Mouse (Mus musculus) embryonic facial prominence, embryonic 12.5 days (tissue): Measurements from ENCODE around the gene Ammecr1. TPM values are rescaled to one million over a fixed set of nuclear protein-coding genes. Genes with fewer than 3 reads are reported as not detected.

Source experiments
- ATAC-seq: fragments of 200-750 bp; cut with Nextera tagmentation; 2 replicates; pipeline ENCODE4 v1.8.0; 2017; ENCODE audit not compliant: insufficient number of reproducible peaks, insufficient read depth, low FRiP score, low TSS enrichment
- H3K27ac ChIP-seq: fragments of 300-500 bp; sonication (generic); 2 replicates; pipeline ENCODE4 v1.5.1; 2016; ENCODE audit warnings: mild to moderate bottlenecking
- H3K27me3 ChIP-seq: fragments of 300-500 bp; sonication (generic); 2 replicates; pipeline ENCODE4 v1.6.1; 2016; ENCODE audit warnings: mild to moderate bottlenecking, moderate library complexity
- H3K36me3 ChIP-seq: fragments of 300-500 bp; sonication (generic); 2 replicates; pipeline ENCODE4 v1.6.1; 2016; ENCODE audit warnings: mild to moderate bottlenecking
- H3K4me1 ChIP-seq: fragments of 300-500 bp; sonication (generic); 2 replicates; pipeline ENCODE4 v1.6.1; 2016
- H3K4me2 ChIP-seq: fragments of 300-500 bp; sonication (generic); replicated peaks from 2 replicates; pipeline ENCODE4 v1.6.1; 2016; ENCODE audit warnings: mild to moderate bottlenecking, moderate library complexity
- H3K4me3 ChIP-seq: fragments of 300-500 bp; sonication (generic); 2 replicates; pipeline ENCODE4 v1.5.1; 2016; ENCODE audit warnings: mild to moderate bottlenecking
- H3K9ac ChIP-seq: fragments of 300-500 bp; sonication (generic); 2 replicates; pipeline ENCODE4 v1.6.1; 2016; ENCODE audit warnings: mild to moderate bottlenecking, moderate library complexity
- H3K9me3 ChIP-seq: fragments of 300-500 bp; sonication (generic); 2 replicates; pipeline ENCODE4 v1.6.1; 2016; ENCODE audit warnings: mild to moderate bottlenecking, moderate library complexity
- WGBS: fragments of 180-500 bp; shearing (Covaris S2); methylation state at CpG from one replicate; pipeline ENCODE4 v1.1.7; 2016; 5-methylcytosine and 5-hydroxymethylcytosine counted together
- polyA plus RNA-seq: library from polyadenylated mRNA; unstranded; fragments of >200 nt; fragmentation: Nextera tagmentation; extraction: Ambion mirVana; gene quantifications from 2 replicates; pipeline ENCODE4 v1.2.1, GENCODE M21; 2016

Ammecr1 gene
- polyA plus RNA-seq, 1 experiment from 2014 or later = 14.9 TPM

GRCm38 (mm10) chrX:142902599-142902998, 63.9 kb downstream of the Ammecr1 start:
- Histone ChIP-seq H3K4me1 (no peaks in the 10 kb centered on the region), H3K9ac (no peak overlapping the region), H3K9me3 (no peaks in the 10 kb centered on the region), H3K4me3 (no peak overlapping the region), H3K27me3 (peaks cover 7% of the 10 kb centered on the region; the same call in 1 of the 2 replicates), H3K4me2 (no peak overlapping the region), H3K36me3 (no peaks in the 10 kb centered on the region), H3K27ac (no peak overlapping the region)
- WGBS = 76% methylated on average over 2 of the region's 2 CpGs
- no peak for ATAC-seq

GRCm38 (mm10) chrX:142901915-142902314, 64.6 kb downstream of the Ammecr1 start:
- H3K9me3 ChIP-seq = no peaks in the 10 kb centered on the region
- H3K27me3 ChIP-seq = peaks cover 7% of the 10 kb centered on the region; the same call in 1 of the 2 replicates
- H3K4me2 ChIP-seq = no peak overlapping the region
- 86% methylated on average over 4 of the region's 4 CpGs for WGBS
- H3K27ac ChIP-seq = no peak overlapping the region
- H3K36me3 ChIP-seq = no peaks in the 10 kb centered on the region
- H3K9ac ChIP-seq = no peak overlapping the region
- no peak for ATAC-seq
- H3K4me3 ChIP-seq = no peak overlapping the region
- H3K4me1 ChIP-seq = no peaks in the 10 kb centered on the region

GRCm38 (mm10) chrX:142898295-142898887, 68.1 kb downstream of the Ammecr1 start:
- H3K9ac ChIP-seq = no peak overlapping the region
- H3K36me3 ChIP-seq = no peaks in the 10 kb centered on the region
- WGBS = 81% methylated on average over 9 of the region's 9 CpGs
- ATAC-seq = no peak
- H3K27ac ChIP-seq = no peak overlapping the region
- peaks cover 7% of the 10 kb centered on the region; the same call in 1 of the 2 replicates for H3K27me3 ChIP-seq
- H3K4me1 ChIP-seq = no peaks in the 10 kb centered on the region
- H3K4me3 ChIP-seq = no peak overlapping the region
- no peaks in the 10 kb centered on the region for H3K9me3 ChIP-seq
- no peak overlapping the region for H3K4me2 ChIP-seq

GRCm38 (mm10) chrX:142897477-142898000, 69.0 kb downstream of the Ammecr1 start:
- Histone ChIP-seq H3K9me3 (no peaks in the 10 kb centered on the region), H3K27ac (no peak overlapping the region), H3K27me3 (peaks cover 7% of the 10 kb centered on the region; the same call in 1 of the 2 replicates), H3K4me3 (no peak overlapping the region), H3K4me2 (no peak overlapping the region), H3K4me1 (no peaks in the 10 kb centered on the region), H3K36me3 (no peaks in the 10 kb centered on the region), H3K9ac (no peak overlapping the region)
- no peak for ATAC-seq
- 86% methylated on average over 6 of the region's 6 CpGs for WGBS

- Histone ChIP-seq H3K36me3 (no peaks in the 10 kb centered on the region), H3K27ac (no peak overlapping the region), H3K4me2 (no peak overlapping the region), H3K4me3 (no peak overlapping the region), H3K4me1 (no peaks in the 10 kb centered on the region), H3K9me3 (no peaks in the 10 kb centered on the region), H3K9ac (no peak overlapping the region), H3K27me3 (peaks cover 4% of the 10 kb centered on the region; the same call in 1 of the 2 replicates)
- no peak for ATAC-seq
- WGBS = 65% methylated on average over 2 of the region's 2 CpGs
These were observed 71.2 kb downstream of the Ammecr1 start for GRCm38 (mm10) chrX:142895316-142895715.

- Histone ChIP-seq H3K4me3 (no peak overlapping the region), H3K4me1 (no peaks in the 10 kb centered on the region), H3K9me3 (no peaks in the 10 kb centered on the region), H3K36me3 (no peaks in the 10 kb centered on the region), H3K27me3 (peaks cover 4% of the 10 kb centered on the region; the same call in 1 of the 2 replicates), H3K4me2 (no peak overlapping the region), H3K9ac (no peak overlapping the region), H3K27ac (no peak overlapping the region)
- 84% methylated on average over 7 of the region's 7 CpGs for WGBS
- no peak for ATAC-seq
These were observed 80.6 kb downstream of the Ammecr1 start for GRCm38 (mm10) chrX:142885962-142886361.

GRCm38 (mm10) chrX:142883593-142883992, 82.9 kb downstream of the Ammecr1 start:
- Histone ChIP-seq H3K36me3 (no peaks in the 10 kb centered on the region), H3K4me1 (no peaks in the 10 kb centered on the region), H3K9me3 (no peaks in the 10 kb centered on the region), H3K27me3 (peaks cover 7% of the 10 kb centered on the region; the same call in 1 of the 2 replicates), H3K9ac (no peak overlapping the region), H3K4me3 (no peak overlapping the region), H3K4me2 (no peak overlapping the region), H3K27ac (no peak overlapping the region)
- WGBS = 82% methylated on average over 4 of the region's 4 CpGs
- no peak for ATAC-seq

GRCm38 (mm10) chrX:142882255-142882654, 84.3 kb downstream of the Ammecr1 start:
- 82% methylated on average over 5 of the region's 5 CpGs for WGBS
- Histone ChIP-seq H3K27me3 (peaks cover 3% of the 10 kb centered on the region; the same call in 1 of the 2 replicates), H3K27ac (no peak overlapping the region), H3K36me3 (no peaks in the 10 kb centered on the region), H3K4me3 (no peak overlapping the region), H3K4me2 (no peak overlapping the region), H3K9ac (no peak overlapping the region), H3K4me1 (no peaks in the 10 kb centered on the region), H3K9me3 (no peaks in the 10 kb centered on the region)
- no peak for ATAC-seq

- ATAC-seq = no peak
- H3K27me3 ChIP-seq = peaks cover 6% of the 10 kb centered on the region; the same call in 1 of the 2 replicates
These were observed 96.7 kb downstream of the Ammecr1 start for GRCm38 (mm10) chrX:142869844-142870243.

GRCm38 (mm10) chrX:142848032-142848431, 118.5 kb downstream of the Ammecr1 start:
- H3K36me3 ChIP-seq = no peaks in the 10 kb centered on the region
- 89% methylated on average over 9 of the region's 9 CpGs for WGBS

More at GRCm38 (mm10) chrX:142869844-142870243, 96.7 kb downstream of the Ammecr1 start:
- 73% methylated on average over 2 of the region's 2 CpGs for WGBS
- Histone ChIP-seq H3K4me1 (no peaks in the 10 kb centered on the region), H3K4me3 (no peak overlapping the region), H3K27ac (no peak overlapping the region), H3K9ac (no peak overlapping the region), H3K36me3 (no peaks in the 10 kb centered on the region), H3K9me3 (no peaks in the 10 kb centered on the region), H3K4me2 (no peak overlapping the region)

GRCm38 (mm10) chrX:142846266-142846665, 120.3 kb downstream of the Ammecr1 start:
- no peak for ATAC-seq
- Histone ChIP-seq H3K4me2 (no peak overlapping the region), H3K9ac (no peak overlapping the region), H3K4me3 (no peak overlapping the region), H3K27ac (no peak overlapping the region), H3K36me3 (0 out of 2 replicates have a peak, but pooled peaks cover 5% of the 10 kb centered on the region), H3K27me3 (no peaks in the 10 kb centered on the region), H3K9me3 (no peaks in the 10 kb centered on the region), H3K4me1 (no peaks in the 10 kb centered on the region)
- 89% methylated on average over 6 of the region's 6 CpGs for WGBS

More at GRCm38 (mm10) chrX:142848032-142848431, 118.5 kb downstream of the Ammecr1 start:
- no peaks in the 10 kb centered on the region for H3K27me3 ChIP-seq
- no peak overlapping the region for H3K4me2 ChIP-seq
- no peak overlapping the region for H3K27ac ChIP-seq
- no peaks in the 10 kb centered on the region for H3K4me1 ChIP-seq
- ATAC-seq = no peak
- H3K9me3 ChIP-seq = no peaks in the 10 kb centered on the region
- no peak overlapping the region for H3K4me3 ChIP-seq
- no peak overlapping the region for H3K9ac ChIP-seq

GRCm38 (mm10) chrX:142841916-142842315, 124.6 kb downstream of the Ammecr1 start:
- no peak overlapping the region for H3K27ac ChIP-seq
- WGBS = 82% methylated on average over 4 of the region's 4 CpGs
- H3K4me3 ChIP-seq = no peak overlapping the region

More at GRCm38 (mm10) chrX:142841916-142842315, 124.6 kb downstream of the Ammecr1 start:
- H3K9ac ChIP-seq = no peak overlapping the region
- H3K36me3 ChIP-seq = 0 out of 2 replicates have a peak, but pooled peaks cover 5% of the 10 kb centered on the region
- ATAC-seq = no peak
- H3K27me3 ChIP-seq = no peaks in the 10 kb centered on the region
- H3K4me1 ChIP-seq = no peaks in the 10 kb centered on the region
- no peaks in the 10 kb centered on the region for H3K9me3 ChIP-seq
- H3K4me2 ChIP-seq = no peak overlapping the region
